Mouse (Mus musculus): ENCODE data around the gene Slc6a8. TPM values are rescaled to one million over a fixed set of nuclear protein-coding genes. Genes with fewer than 3 reads are reported as not detected.

Slc6a8 gene
- polyA plus RNA-seq, 1 experiment: 56.3 TPM

- peaks cover 8% of the 10 kb centered on the region for H3K36me3 ChIP-seq (ENCODE audit: control insufficient read depth, insufficient read depth)
- peak; percentile 34 to 86 (median 39) for TF ChIP-seq MYOD1 (IDR thresholded peaks at IDR 0.05; ENCODE audit: control insufficient read depth in 1 of 3, insufficient read length in 2 of 3, low read depth in 2 of 3)
- no peak for TF ChIP-seq CEBPB (IDR thresholded peaks at IDR 0.05; ENCODE audit: insufficient read depth, poor library complexity, severe bottlenecking)
- peak; percentile 42 to 89 (median 79) for TF ChIP-seq MYOG (IDR thresholded peaks at IDR 0.05; ENCODE audit: control insufficient read depth in 1 of 3, insufficient read depth in 1 of 3, insufficient read length in 2 of 3, low read depth in 2 of 3)
- peak overlapping the region; percentile 22 for H3K4me2 ChIP-seq (ENCODE audit: low read depth)
Observed at GRCm38 (mm10) chrX:73690917-73691629, 18.1 kb downstream of the Slc6a8 start.

GRCm38 (mm10) chrX:73700472-73700871 is 27.5 kb downstream of the Slc6a8 start:
- H3K79me2 ChIP-seq (ENCODE audit: control insufficient read depth, insufficient read depth): no peaks in the 10 kb centered on the region
- H3K36me3 ChIP-seq (ENCODE audit: control insufficient read depth, insufficient read depth): no peaks in the 10 kb centered on the region
- no peak overlapping the region for H3K4me3 ChIP-seq
- TF ChIP-seq CEBPB (IDR thresholded peaks at IDR 0.05; ENCODE audit: insufficient read depth, poor library complexity, severe bottlenecking) (peak; percentile 58), REST (IDR thresholded peaks at IDR 0.05; ENCODE audit: insufficient read depth, insufficient read length) (no peak), POLR2A (IDR thresholded peaks at IDR 0.05; ENCODE audit: insufficient read length, low read depth) (no peak), MAX (IDR thresholded peaks at IDR 0.05; ENCODE audit: low read depth) (no peak), USF1 (IDR thresholded peaks at IDR 0.05; ENCODE audit: low read depth) (no peak), E2F4 (IDR thresholded peaks at IDR 0.05; ENCODE audit: insufficient read depth) (no peak), TCF3 (IDR thresholded peaks at IDR 0.05; ENCODE audit: insufficient read length, low read depth) (no peak)
- no peaks in the 10 kb centered on the region for H3K27me3 ChIP-seq (ENCODE audit: control insufficient read depth, insufficient read depth, insufficient read length)
- no peak overlapping the region for H3K4me2 ChIP-seq (ENCODE audit: low read depth)
- H3ac ChIP-seq (ENCODE audit: control insufficient read depth, insufficient read length): no peak overlapping the region

More at GRCm38 (mm10) chrX:73690917-73691629, 18.1 kb downstream of the Slc6a8 start:
- H3K4me3 ChIP-seq: no peak overlapping the region
- H3ac ChIP-seq (ENCODE audit: control insufficient read depth, insufficient read length): no peak overlapping the region
- H3K27me3 ChIP-seq (ENCODE audit: control insufficient read depth, insufficient read depth, insufficient read length): no peaks in the 10 kb centered on the region
- no peaks in the 10 kb centered on the region for H3K79me2 ChIP-seq (ENCODE audit: control insufficient read depth, insufficient read depth)

DNA sequence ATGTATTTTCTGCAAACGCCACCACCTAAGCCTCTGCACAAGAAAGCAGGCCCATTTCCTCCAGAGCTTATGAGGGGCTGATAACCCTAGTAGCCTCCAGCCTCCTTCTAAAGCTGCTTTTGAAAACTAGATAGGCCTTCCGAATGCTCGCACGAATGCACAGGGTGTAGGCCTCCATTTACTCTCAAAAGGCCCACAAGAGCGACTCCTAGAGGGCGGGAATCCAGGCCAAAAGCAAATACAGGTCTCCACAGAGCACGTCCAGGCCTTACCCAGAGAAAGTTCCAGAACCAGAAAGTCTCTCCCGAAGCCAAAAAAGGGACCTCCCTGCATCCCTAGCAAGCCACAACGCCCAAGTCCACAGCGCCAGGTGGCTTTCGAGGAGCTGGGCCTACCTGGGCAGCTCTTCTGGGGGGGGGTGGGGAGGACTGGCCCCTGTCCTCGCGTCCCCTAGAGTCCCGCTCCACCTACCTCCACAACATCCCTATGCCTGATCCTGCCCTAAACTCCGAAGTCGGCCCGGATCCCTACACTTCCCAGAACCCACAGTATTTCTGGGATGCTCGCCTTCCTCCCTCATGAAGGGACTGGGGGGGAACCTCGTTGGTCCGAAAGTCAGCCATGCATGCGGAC is 42.6 kb downstream of the Slc6a8 start:
- no peak for TF ChIP-seq POLR2AphosphoS2 (IDR thresholded peaks at IDR 0.05; ENCODE audit: insufficient read length, low read depth)
- TF ChIP-seq MYOD1 (IDR thresholded peaks at IDR 0.05; ENCODE audit: control insufficient read depth in 1 of 3, insufficient read length in 2 of 3, low read depth in 2 of 3): no peak
- TF ChIP-seq TCF12 (IDR thresholded peaks at IDR 0.05; ENCODE audit: insufficient read depth, poor library complexity, severe bottlenecking): no peak
- no peak for TF ChIP-seq USF1 (IDR thresholded peaks at IDR 0.05; ENCODE audit: low read depth)
- Histone ChIP-seq H3K4me3 (peak overlapping the region; percentile 51), H3K36me3 (ENCODE audit: control insufficient read depth, insufficient read depth) (peaks cover 9% of the 10 kb centered on the region), H3ac (ENCODE audit: control insufficient read depth, insufficient read length) (peak overlapping the region; percentile 45), H3K4me2 (ENCODE audit: low read depth) (peak overlapping the region; percentile 70), H3K79me2 (ENCODE audit: control insufficient read depth, insufficient read depth) (peaks cover 12% of the 10 kb centered on the region), H3K27me3 (ENCODE audit: control insufficient read depth, insufficient read depth, insufficient read length) (no peaks in the 10 kb centered on the region)

GRCm38 (mm10) chrX:73716109-73716661 is 43.2 kb downstream of the Slc6a8 start, which contains the start of the genes Bcap31 and Abcd1:
Gene Bcap31 (minus strand): TSS chrX:73716175.
Gene Abcd1 (plus strand): TSS chrX:73716597.
- Histone ChIP-seq H3K4me3 (peak within 1 kb of the TSS; percentile 51), H3K36me3 (ENCODE audit: control insufficient read depth, insufficient read depth) (peaks cover 9% of the 10 kb centered on the region), H3K27me3 (ENCODE audit: control insufficient read depth, insufficient read depth, insufficient read length) (no peaks in the 10 kb centered on the region), H3K4me2 (ENCODE audit: low read depth) (peak within 1 kb of the TSS; percentile 79), H3ac (ENCODE audit: control insufficient read depth, insufficient read length) (peak within 1 kb of the TSS; percentile 45), H3K79me2 (ENCODE audit: control insufficient read depth, insufficient read depth) (peaks cover 12% of the 10 kb centered on the region)
- TF ChIP-seq CEBPB (IDR thresholded peaks at IDR 0.05; ENCODE audit: insufficient read depth, poor library complexity, severe bottlenecking) (no peak), POLR2A (IDR thresholded peaks at IDR 0.05; ENCODE audit: insufficient read length, low read depth) (peak; percentile 89), POLR2AphosphoS2 (IDR thresholded peaks at IDR 0.05; ENCODE audit: insufficient read length, low read depth) (peak; percentile 87), TCF12 (IDR thresholded peaks at IDR 0.05; ENCODE audit: insufficient read depth, poor library complexity, severe bottlenecking) (no peak), MYOG (IDR thresholded peaks at IDR 0.05; ENCODE audit: control insufficient read depth in 1 of 3, insufficient read depth in 1 of 3, insufficient read length in 2 of 3, low read depth in 2 of 3) (no peak), MYOD1 (IDR thresholded peaks at IDR 0.05; ENCODE audit: control insufficient read depth in 1 of 3, insufficient read length in 2 of 3, low read depth in 2 of 3) (no peak)

DNA sequence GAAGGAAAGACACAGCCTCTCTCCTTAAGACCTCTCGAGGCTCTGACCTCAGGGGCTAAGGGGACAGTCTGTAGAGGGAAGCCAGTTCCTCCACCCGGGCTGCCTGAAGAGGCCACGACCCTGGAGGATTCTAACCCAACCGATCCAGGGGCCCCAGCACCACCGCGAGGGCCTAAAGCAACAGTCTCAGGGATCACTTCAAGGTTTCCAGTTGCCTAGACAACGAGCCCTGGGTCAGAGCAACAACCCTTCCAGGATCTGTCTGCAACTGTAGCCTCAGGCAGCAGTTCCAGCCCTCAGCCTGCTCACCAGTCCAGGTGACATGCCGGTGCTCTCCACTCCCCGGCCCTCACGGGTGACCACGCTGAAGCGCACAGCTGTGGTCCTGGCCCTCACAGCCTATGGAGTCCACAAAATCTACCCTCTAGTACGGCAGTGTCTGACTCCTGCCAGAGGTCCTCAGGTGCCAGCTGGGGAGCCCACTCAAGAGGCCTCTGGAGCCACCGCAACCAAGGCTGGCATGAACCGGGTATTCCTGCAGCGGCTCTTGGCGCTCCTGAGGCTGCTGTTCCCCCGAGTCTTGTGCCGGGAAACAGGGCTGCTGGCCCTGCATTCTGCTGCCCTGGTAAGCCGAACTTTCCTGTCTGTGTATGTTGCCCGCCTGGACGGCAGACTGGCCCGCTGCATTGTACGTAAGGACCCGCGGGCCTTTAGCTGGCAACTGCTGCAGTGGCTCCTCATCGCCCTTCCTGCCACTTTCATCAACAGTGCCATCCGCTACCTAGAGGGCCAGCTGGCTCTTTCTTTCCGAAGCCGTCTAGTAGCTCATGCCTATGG is 44.0 kb downstream of the Slc6a8 start:
- H3K4me2 ChIP-seq (ENCODE audit: low read depth): peak overlapping the region; percentile 79
- peak overlapping the region; percentile 51 for H3K4me3 ChIP-seq
- peaks cover 9% of the 10 kb centered on the region for H3K36me3 ChIP-seq (ENCODE audit: control insufficient read depth, insufficient read depth)
- peaks cover 12% of the 10 kb centered on the region for H3K79me2 ChIP-seq (ENCODE audit: control insufficient read depth, insufficient read depth)
- no peaks in the 10 kb centered on the region for H3K27me3 ChIP-seq (ENCODE audit: control insufficient read depth, insufficient read depth, insufficient read length)
- H3ac ChIP-seq (ENCODE audit: control insufficient read depth, insufficient read length): peak overlapping the region; percentile 45
- TF ChIP-seq MYOG (IDR thresholded peaks at IDR 0.05; ENCODE audit: control insufficient read depth in 1 of 3, insufficient read depth in 1 of 3, insufficient read length in 2 of 3, low read depth in 2 of 3): no peak
- TF ChIP-seq TCF3 (IDR thresholded peaks at IDR 0.05; ENCODE audit: insufficient read length, low read depth): no peak
